In genomic region chr9:115840186-115840585, GRCm38 (mm10) we compare ENCODE assay signal across 21 mouse cellular contexts.
DNase-seq lines count a peak whose midpoint lies in the region; ATAC-seq lines count a peak whose summit lies in the region.
"Had no signal": no experiment of that assay in that cellular context is flagged by ENCODE, and none has a peak within 500 bp of the region (broad histone marks: within the 10 kb centered on the region; RNA-seq: fewer than 3 reads in every experiment).

No protein-coding gene starts in this region.

- DNase-seq in heart, adult 11 months: peak; percentile 72
- no peak for DNase-seq in heart, postnatal 25 days (ENCODE audit: low spot score)
- DNase-seq in ES-CJ7 (ENCODE audit: low read depth, low spot score) (peak; percentile 28), ZHBTc4 (ENCODE audit: low read depth, low spot score) (peak; percentile 76)
- DNase-seq in kidney, postnatal 25 days: no peak
- no peak for DNase-seq in left cerebral cortex, postnatal 4 days
- DNase-seq: adrenal gland, adult 2 months; adrenal gland, postnatal 10 days; adrenal gland, postnatal 25 days; B cell, adult 2 months; cerebellum, adult 11 months; cerebellum, adult 18-20 months; cerebellum, adult 8-10 months; cerebellum, adult 9-11 months; cerebellum, postnatal 14 days; cerebellum, postnatal 36 days; embryo, embryonic 11 days had no signal

- intact Hi-C loops in heart, postnatal 25 days (cut with DNase I): no loop called here
- intact Hi-C loops in left cerebral cortex, postnatal 4 days (cut with DNase I): no loop called here

- ATAC-seq in megakaryocyte-erythroid progenitor cell, adult 5-6 weeks (replicated peaks; ENCODE audit: low FRiP score, low TSS enrichment, poor library complexity, severe bottlenecking): peak; percentile 70
- ATAC-seq: CD4-positive, CD25-positive, alpha-beta regulatory T cell, adult 4 months; forebrain, embryonic 14.5 days; forebrain, embryonic 16.5 days had no signal

Comparison
In these comparisons a context has a peak if more than half of its experiments do, and no peak if none do; other contexts are left out.
1. DNase-seq: peak in heart, adult 11 months (single experiment), ES-CJ7 (single experiment) and ZHBTc4 (single experiment); none in heart, postnatal 25 days (single experiment), kidney, postnatal 25 days (0 of 2) and left cerebral cortex, postnatal 4 days (single experiment).